Mouse (Mus musculus) thymus, postnatal 10 days (tissue): ENCODE data around the gene Cdpf1.

ENCODE experiments used
- DNase-seq, 2 experiments: peaks; one replicate each; pipeline ENCODE4 v3.0.0; 2021; ENCODE audit warnings: low spot score in 2 of 2

Cdpf1 gene

GRCm38 (mm10) chr15:85766677-85767076 lies 44.8 kb downstream of the Cdpf1 start:
- DNase-seq, result no peak

- no peak for DNase-seq
Measured at GRCm38 (mm10) chr15:85765022-85765421, 46.5 kb downstream of the Cdpf1 start.

GRCm38 (mm10) chr15:85762761-85763160 lies 48.7 kb downstream of the Cdpf1 start:
- DNase-seq, result no peak

GRCm38 (mm10) chr15:85757768-85758167 lies 53.7 kb downstream of the Cdpf1 start:
- DNase-seq, result no peak
